Mouse (Mus musculus) cerebellum, adult 2 months (tissue): ENCODE data around the gene Ngdn. TPM values are rescaled to one million over a fixed set of nuclear protein-coding genes. Genes with fewer than 3 reads are reported as not detected.

Experiments used
- DNase-seq, 2 experiments: peaks; one replicate each; pipeline ENCODE4 v3.0.0; 2021
- H3K27ac ChIP-seq: fragments of 200-500 bp; 2 replicates; pipeline ENCODE4 v1.5.1; 2012; ENCODE audit warnings: low read length, control low read depth, inconsistent platforms; ENCODE audit not compliant: insufficient read depth
- H3K27me3 ChIP-seq: fragments of 200-500 bp; 2 replicates; pipeline ENCODE4 v1.6.1; 2012; ENCODE audit warnings: inconsistent platforms, mild to moderate bottlenecking, low read length, moderate library complexity; ENCODE audit not compliant: control insufficient read depth, insufficient read depth
- H3K4me1 ChIP-seq: fragments of 200-500 bp; 2 replicates; pipeline ENCODE4 v1.6.1; 2011; ENCODE audit warnings: low read length; ENCODE audit not compliant: control insufficient read depth, insufficient read depth
- H3K4me3 ChIP-seq: fragments of 200-500 bp; replicated peaks from 2 replicates; pipeline ENCODE3; 2011; ENCODE audit warnings: mild to moderate bottlenecking, low read depth, low read length, control low read depth; ENCODE audit not compliant: insufficient read depth
- CTCF ChIP-seq: fragments of 200-500 bp; IDR thresholded peaks from 2 replicates; pipeline ENCODE4 v1.5.1; 2011; ENCODE audit warnings: low read depth, mild to moderate bottlenecking, control low read depth, low read length, moderate library complexity, borderline replicate concordance; ENCODE audit not compliant: insufficient read depth
- POLR2A ChIP-seq: fragments of 200-500 bp; IDR thresholded peaks from 2 replicates; pipeline ENCODE4 v1.6.1; 2011; ENCODE audit warnings: low read length, control low read depth, borderline replicate concordance; ENCODE audit not compliant: insufficient read depth
- WGBS: fragments of 180-500 bp; shearing (Covaris S2); methylation state at CpG from one replicate; pipeline ENCODE4 v1.1.7; 2018; 5-methylcytosine and 5-hydroxymethylcytosine counted together
- polyA plus RNA-seq: library from polyadenylated mRNA; depleted of rRNA; stranded (reverse); fragments of >200 nt; gene quantifications from 2 replicates; pipeline ENCODE4 v1.2.3, GENCODE M21; 2012

The Ngdn gene
- polyA plus RNA-seq, 1 experiment, result 49.4 TPM

GRCm38 (mm10) chr14:55001446-55001845, 13.8 kb upstream of the Ngdn start:
- no peak for TF ChIP-seq POLR2A
- TF ChIP-seq CTCF, result no peak; the same call in 1 of the 2 replicates
- Histone ChIP-seq H3K4me1 (peaks cover 9% of the 10 kb centered on the region; the same call in 1 of the 2 replicates), H3K27ac (no peak overlapping the region), H3K27me3 (no peaks in the 10 kb centered on the region), H3K4me3 (no peak overlapping the region)
- no peak for DNase-seq
- WGBS, result 95% methylated on average over 2 of the region's 2 CpGs

GRCm38 (mm10) chr14:55001938-55002686, 13.1 kb upstream of the Ngdn start:
- TF ChIP-seq CTCF (no peak), POLR2A (no peak)
- H3K4me1 ChIP-seq, result peaks cover 9% of the 10 kb centered on the region; the same call in 1 of the 2 replicates
- DNase-seq, result no peak
- no peak overlapping the region for H3K4me3 ChIP-seq
- H3K27ac ChIP-seq, result no peak overlapping the region
- 38% methylated on average over 12 of the region's 12 CpGs for whole genome bisulfite sequencing
- no peaks in the 10 kb centered on the region for H3K27me3 ChIP-seq

GRCm38 (mm10) chr14:55002687-55003120, 12.6 kb upstream of the Ngdn start:
- TF ChIP-seq POLR2A, result no peak
- TF ChIP-seq CTCF, result no peak
- DNase-seq, result no peak
- Histone ChIP-seq H3K4me3 (no peak overlapping the region), H3K4me1 (peaks cover 9% of the 10 kb centered on the region; the same call in 1 of the 2 replicates), H3K27me3 (no peaks in the 10 kb centered on the region), H3K27ac (no peak overlapping the region)
- WGBS, result 78% methylated on average over 7 of the region's 7 CpGs

- TF ChIP-seq CTCF (no peak), POLR2A (no peak)
Measured at GRCm38 (mm10) chr14:55003878-55004855, 11.1 kb upstream of the Ngdn start.

GRCm38 (mm10) chr14:55005506-55005905, 9.7 kb upstream of the Ngdn start:
- TF ChIP-seq CTCF (no peak), POLR2A (no peak)
- no peak for DNase-seq
- Histone ChIP-seq H3K27ac (no peak overlapping the region), H3K27me3 (no peaks in the 10 kb centered on the region), H3K4me1 (peaks cover 9% of the 10 kb centered on the region; the same call in 1 of the 2 replicates), H3K4me3 (no peak overlapping the region)
- WGBS, result 69% methylated on average over 2 of the region's 2 CpGs

More at GRCm38 (mm10) chr14:55003878-55004855, 11.1 kb upstream of the Ngdn start:
- WGBS, result 70% methylated on average over 18 of the region's 18 CpGs
- Histone ChIP-seq H3K4me1 (peaks cover 9% of the 10 kb centered on the region; the same call in 1 of the 2 replicates), H3K27me3 (no peaks in the 10 kb centered on the region), H3K27ac (no peak overlapping the region), H3K4me3 (no peak overlapping the region)
- DNase-seq, result peak in 1 of 2 experiments; percentile 29

- WGBS, result 69% methylated on average over 8 of the region's 8 CpGs
- Histone ChIP-seq H3K27ac (no peak overlapping the region), H3K4me3 (no peak overlapping the region), H3K4me1 (peaks cover 9% of the 10 kb centered on the region; the same call in 1 of the 2 replicates), H3K27me3 (no peaks in the 10 kb centered on the region)
- DNase-seq, result no peak
- TF ChIP-seq POLR2A (no peak), CTCF (no peak)
Measured at GRCm38 (mm10) chr14:55005967-55006366, 9.3 kb upstream of the Ngdn start.

- WGBS, result 67% methylated on average over 3 of the region's 3 CpGs
- no peak for DNase-seq
- H3K27ac ChIP-seq, result no peak overlapping the region
- peaks cover 9% of the 10 kb centered on the region; the same call in 1 of the 2 replicates for H3K4me1 ChIP-seq
- no peak overlapping the region for H3K4me3 ChIP-seq
- TF ChIP-seq POLR2A, result no peak
- no peak for TF ChIP-seq CTCF
- no peaks in the 10 kb centered on the region for H3K27me3 ChIP-seq
Measured at GRCm38 (mm10) chr14:55006541-55006940, 8.7 kb upstream of the Ngdn start.
